Mouse (Mus musculus) megakaryocyte-erythroid progenitor cell, adult 5 weeks (primary cell): Measurements from ENCODE around the gene A030003K21Rik. TPM values are rescaled to one million over a fixed set of nuclear protein-coding genes. Genes with fewer than 3 reads are reported as not detected.

ENCODE experiments used
- polyA plus RNA-seq: library from polyadenylated mRNA; stranded (reverse); fragments of >175 nt; gene quantifications from 2 replicates; pipeline ENCODE4 v1.2.3, GENCODE M21; 2012

Gene A030003K21Rik
- polyA plus RNA-seq, result not detected in 2 replicates

DNA sequence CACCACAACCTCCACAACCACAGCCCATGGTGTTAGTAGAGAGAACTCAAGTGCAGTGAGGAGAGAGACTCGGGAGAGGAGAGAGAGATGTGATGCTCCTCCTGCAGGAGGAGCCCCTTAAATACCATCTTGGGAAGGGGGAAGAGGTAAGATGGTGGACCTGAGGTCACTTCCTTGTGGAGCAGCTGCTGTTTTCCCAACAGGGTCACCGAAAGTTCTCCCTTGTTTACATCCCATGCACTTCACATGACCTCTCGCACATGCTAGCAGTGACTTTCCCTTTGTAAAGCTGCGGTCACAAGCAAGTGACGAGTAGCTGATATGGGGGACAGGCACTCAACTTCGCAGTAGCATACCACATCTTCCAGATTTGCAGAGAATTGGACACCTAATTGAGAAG, at the start of gene A030003K21Rik:
TSS of gene A030003K21Rik (minus strand) at position 94 of the 400 bp plus-strand sequence.

DNA sequence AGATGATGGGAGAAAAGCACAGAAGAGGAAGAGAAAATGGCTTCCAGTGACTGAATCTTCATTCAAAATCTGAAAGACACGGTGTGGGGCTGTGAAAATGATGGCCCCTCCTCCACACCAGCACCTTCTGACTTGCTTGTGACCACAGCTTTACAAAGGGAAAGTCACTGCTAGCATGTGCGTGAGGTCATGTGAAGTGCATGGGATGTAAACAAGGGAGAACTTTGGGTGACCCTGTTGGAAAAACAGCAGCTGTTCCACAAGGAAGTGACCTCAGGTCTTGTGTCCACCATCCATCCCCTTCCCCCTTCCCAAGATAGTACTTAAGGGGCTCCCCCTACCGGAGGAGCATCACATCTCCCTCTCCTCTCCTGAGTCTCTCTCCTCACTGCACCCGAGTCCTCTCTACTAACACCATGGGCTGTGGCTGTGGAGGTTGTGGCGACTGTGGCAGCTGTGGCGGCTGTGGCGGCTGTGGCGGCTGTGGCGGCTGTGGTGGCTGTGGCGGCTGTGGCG, 16.7 kb upstream of the A030003K21Rik start, which contains the start of gene Gm47955:
TSS of gene Gm47955 (plus strand) at position 417 of the 516 bp plus-strand sequence.

DNA sequence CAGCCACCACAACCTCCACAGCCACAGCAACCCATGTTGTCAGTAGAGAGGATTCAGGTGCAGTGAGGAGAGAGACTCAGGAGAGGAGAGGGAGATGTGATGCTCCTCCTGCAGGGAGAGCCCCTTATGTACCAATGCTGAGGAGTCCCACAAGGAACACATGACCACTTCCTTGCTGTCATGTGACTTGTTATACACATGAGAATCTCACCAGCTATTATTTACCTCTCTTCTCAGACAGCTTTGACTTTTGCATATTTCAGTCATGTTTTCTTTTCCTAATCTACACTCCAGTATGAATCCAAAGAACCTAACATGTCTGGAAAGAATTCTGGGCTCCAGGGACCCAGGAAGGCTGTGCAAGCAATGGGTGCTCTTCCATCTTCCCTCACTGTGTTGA, 12.7 kb upstream of the A030003K21Rik start, which contains the start of gene Gm7544:
TSS of gene Gm7544 (minus strand) at position 101 of the 400 bp plus-strand sequence.

DNA sequence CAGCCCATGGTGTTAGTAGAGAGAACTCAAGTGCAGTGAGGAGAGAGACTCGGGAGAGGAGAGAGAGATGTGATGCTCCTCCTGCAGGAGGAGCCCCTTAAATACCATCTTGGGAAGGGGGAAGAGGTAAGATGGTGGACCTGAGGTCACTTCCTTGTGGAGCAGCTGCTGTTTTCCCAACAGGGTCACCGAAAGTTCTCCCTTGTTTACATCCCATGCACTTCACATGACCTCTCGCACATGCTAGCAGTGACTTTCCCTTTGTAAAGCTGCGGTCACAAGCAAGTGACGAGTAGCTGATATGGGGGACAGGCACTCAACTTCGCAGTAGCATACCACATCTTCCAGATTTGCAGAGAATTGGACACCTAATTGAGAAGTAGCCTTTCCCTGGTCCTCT, 11.9 kb downstream of the A030003K21Rik start, which contains the start of gene Gm6217:
TSS of gene Gm6217 (minus strand) at position 74 of the 400 bp plus-strand sequence.

DNA sequence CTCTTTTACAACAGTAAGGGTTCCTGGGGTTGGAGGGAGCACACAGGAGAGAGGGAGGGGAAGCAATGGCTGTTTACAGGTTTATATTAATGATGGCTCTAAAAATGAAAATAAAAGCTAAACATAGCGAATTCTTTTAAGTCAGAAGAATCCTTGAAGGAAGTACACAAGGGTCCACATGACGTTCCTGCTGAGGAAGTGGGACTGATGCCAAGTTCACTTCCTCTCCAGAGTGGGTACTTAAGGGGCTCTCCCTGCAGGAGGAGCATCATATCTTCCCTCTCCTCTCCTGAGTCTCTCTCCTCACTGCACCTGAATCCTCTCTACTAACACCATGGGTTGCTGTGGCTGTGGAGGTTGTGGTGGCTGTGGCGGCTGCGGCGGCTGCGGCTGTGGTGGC, 18.5 kb downstream of the A030003K21Rik start, which contains the start of gene A030014E15Rik:
TSS of gene A030014E15Rik (plus strand) at position 268 of the 400 bp plus-strand sequence.

DNA sequence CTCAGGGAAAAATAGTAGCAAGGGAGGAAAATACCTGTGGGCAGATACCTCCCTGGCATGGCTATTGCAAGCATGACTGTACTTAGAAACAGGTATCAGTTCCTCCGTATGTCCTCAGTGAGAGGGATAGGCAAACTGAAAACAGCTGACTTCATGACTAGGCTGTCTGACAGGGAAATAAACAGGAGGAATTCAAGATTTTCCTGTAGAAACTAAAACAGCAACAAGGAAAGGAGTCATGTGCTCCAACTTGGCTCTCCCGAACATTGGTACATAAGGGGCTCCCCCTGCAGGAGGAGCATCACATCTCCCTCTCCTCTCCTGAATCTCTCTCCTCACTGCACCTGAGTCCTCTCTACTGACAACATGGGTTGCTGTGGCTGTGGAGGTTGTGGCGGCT, 30.2 kb downstream of the A030003K21Rik start, which contains the start of gene A030005L19Rik:
TSS of gene A030005L19Rik (plus strand) at position 301 of the 400 bp plus-strand sequence.

Other genes starting within 250 kb of the A030003K21Rik start
- 91.1 and 118 TPM in 2 replicates for gene Mff, start 218.5 kb downstream of the A030003K21Rik start, polyA plus RNA-seq
- gene Tm4sf20, start 174.9 kb downstream of the A030003K21Rik start, polyA plus RNA-seq, result not detected in 2 replicates
- not detected in 2 replicates for gene Gm47791, start 172.1 kb downstream of the A030003K21Rik start, polyA plus RNA-seq
- gene Agfg1, start 103.9 kb downstream of the A030003K21Rik start, polyA plus RNA-seq, result 7.2 and 7.8 TPM in 2 replicates
- gene A030005L19Rik, start 30.1 kb downstream of the A030003K21Rik start, polyA plus RNA-seq, result 0.11 TPM in 1 of 2 replicates, not detected in the other
- not detected in 2 replicates for gene A030014E15Rik, start 18.5 kb downstream of the A030003K21Rik start, polyA plus RNA-seq
- gene Gm6217, start 12.0 kb downstream of the A030003K21Rik start, polyA plus RNA-seq, result not detected in 2 replicates
- not detected in 2 replicates for gene Gm7544, start 12.6 kb upstream of the A030003K21Rik start, polyA plus RNA-seq
- not detected in 2 replicates for gene Gm47955, start 16.9 kb upstream of the A030003K21Rik start, polyA plus RNA-seq
- gene Gm47959, start 57.2 kb upstream of the A030003K21Rik start, polyA plus RNA-seq, result not detected in 2 replicates
- gene Slc19a3, start 95.1 kb upstream of the A030003K21Rik start, polyA plus RNA-seq, result not detected in 2 replicates
- not detected in 2 replicates for gene Krtap28-10, start 99.1 kb upstream of the A030003K21Rik start, polyA plus RNA-seq
- not detected in 2 replicates for gene Gm47969, start 101.5 kb upstream of the A030003K21Rik start, polyA plus RNA-seq
- gene A030005K14Rik, start 116.0 kb upstream of the A030003K21Rik start, polyA plus RNA-seq, result not detected in 2 replicates
- gene Krtap28-13, start 117.5 kb upstream of the A030003K21Rik start, polyA plus RNA-seq, result not detected in 2 replicates
- not detected in 2 replicates for gene Ccl20, start 173.4 kb upstream of the A030003K21Rik start, polyA plus RNA-seq
- gene Daw1, start 216.4 kb upstream of the A030003K21Rik start, polyA plus RNA-seq, result not detected in 2 replicates